Mouse (Mus musculus) thymus, postnatal 36 days (tissue): ENCODE measurements at regions not wholly inside any gene's neighbourhood (a gene's known extent, or its start where the extent isn't known, plus 50 kb on each side); places are given as distances from the start of the nearest gene placed in this dataset.

Experiments
- DNase-seq, 2 experiments: peaks; one replicate each; pipeline ENCODE4 v3.0.0; 2022; ENCODE audit warnings: mixed read lengths in 2 of 2

DNA sequence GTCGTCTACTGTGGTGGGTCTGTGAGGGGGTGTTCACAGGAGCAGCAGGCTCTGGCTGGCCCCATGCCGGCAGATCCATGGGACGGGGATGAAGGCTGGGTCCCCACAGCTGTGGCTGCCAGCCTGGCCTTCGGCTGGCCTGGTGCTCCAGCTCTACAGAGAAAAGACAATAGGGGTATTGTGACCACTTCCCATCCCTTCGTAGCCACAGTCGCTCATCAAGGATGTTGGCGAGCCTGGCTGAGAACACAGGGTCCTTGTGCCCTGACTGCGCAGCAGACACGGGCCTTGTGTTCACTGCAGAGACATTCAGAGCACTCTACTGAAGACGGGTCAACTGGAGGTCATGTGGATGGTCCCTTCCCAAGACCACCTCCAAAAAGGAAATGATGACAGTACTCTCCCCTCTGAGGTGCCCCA, 102.4 kb upstream of the 1700021F07Rik start:
- DNase-seq, result peak in 1 of 2 experiments; percentile 11

DNA sequence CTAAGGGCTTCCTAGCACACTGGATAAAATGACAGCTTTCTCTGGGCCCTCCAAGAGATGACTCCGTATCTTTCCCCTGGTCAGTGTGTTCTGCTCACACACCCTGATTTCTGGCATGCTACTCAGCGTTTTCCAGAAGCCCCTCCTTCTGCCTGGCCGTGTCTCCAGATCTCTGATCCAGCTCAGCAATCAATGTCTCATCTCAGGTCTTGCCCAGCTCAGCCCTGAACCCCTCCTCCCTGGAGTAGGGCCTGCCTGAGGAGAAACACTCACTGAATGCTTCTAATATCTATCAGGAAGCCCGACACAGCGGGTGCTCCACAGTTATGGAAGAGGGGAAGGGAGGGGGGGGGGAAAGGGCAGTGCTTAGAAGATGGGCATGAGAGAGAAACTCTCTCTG, 101.9 kb upstream of the 1700021F07Rik start:
- peak in 1 of 2 experiments; percentile 3 for DNase-seq

DNA sequence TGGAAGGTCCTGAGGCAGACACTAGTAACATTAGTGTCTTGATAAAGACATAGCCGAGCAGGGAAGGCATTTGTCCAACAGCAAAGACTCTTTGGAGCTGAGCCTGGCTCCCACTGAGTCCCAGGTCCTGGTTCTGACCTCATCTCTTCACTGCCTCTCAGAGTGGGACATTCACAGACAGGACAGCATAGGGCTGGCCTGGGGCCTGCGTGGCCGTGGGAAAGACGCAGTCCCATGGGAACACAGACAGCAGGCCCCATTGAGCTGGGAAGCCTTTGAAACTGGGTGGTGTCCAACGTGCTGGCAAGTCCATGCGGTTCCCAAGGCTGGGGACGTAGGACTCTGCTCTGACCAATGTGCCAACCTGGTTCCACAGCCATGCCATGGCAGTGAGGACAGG, 97.5 kb upstream of the 1700021F07Rik start:
- DNase-seq, result no peak

DNA sequence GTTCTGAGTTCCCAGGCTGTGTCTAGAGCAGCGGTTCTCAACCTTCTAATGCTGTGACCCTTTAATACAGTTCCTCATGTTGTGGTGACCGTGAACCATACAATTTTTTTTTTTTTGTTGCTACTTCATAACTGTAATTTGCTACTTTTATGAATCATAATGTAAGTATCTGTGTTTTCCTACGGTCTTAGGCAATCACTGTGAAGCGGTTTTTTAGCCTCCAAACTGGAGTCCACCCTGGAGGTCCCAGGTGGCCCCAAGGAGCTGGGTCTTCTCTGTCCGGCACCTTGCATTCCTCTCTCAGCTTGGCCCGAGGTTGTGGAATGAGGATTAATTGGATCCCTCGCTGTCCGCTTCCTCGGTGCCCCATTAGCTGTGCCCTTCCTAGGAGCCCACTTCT, 96.6 kb upstream of the 1700021F07Rik start:
- no peak for DNase-seq

DNA sequence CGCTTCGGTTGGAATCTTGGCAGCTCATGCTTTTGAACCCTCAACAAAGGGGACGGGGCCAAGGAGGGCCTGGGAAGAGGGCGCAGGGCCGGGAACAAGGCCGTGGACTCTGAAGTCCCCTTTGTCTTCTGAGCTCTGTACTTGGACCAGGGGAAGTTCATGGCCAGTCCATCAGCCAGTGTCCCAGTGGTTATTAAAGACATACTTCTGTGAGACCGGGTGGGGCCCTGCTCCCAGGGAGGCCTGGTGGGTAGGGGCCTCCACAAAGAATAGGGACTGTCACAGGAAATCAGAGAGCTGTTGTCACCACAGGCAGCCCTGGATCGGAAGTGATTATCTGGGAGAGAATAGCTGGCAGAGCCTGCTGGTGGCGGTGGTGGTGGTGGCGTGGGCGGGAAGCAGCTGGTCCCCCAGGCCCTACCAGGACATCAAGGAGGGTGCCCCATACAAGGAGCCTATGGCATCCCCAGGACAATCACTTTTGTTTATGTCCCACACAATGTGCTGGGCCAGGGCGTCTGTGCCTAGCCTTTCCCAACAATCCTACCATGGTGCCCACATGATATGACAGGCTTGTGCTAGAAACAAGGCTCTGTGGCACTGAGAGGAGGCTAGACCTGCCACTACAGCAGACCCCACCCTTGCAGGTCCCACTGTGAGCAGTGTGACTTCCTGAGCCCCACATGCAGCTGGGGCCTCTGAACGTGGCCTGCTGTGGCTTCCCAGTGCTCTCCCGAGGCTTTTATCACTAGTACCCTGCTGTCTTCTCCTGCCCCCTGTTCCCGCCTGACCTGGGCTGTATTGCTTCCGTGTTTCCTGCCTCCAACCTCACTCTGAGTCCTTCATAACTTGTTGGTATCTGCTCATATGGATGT, 96.0 kb upstream of the 1700021F07Rik start:
- DNase-seq, result peak; percentile 55 to 70

DNA sequence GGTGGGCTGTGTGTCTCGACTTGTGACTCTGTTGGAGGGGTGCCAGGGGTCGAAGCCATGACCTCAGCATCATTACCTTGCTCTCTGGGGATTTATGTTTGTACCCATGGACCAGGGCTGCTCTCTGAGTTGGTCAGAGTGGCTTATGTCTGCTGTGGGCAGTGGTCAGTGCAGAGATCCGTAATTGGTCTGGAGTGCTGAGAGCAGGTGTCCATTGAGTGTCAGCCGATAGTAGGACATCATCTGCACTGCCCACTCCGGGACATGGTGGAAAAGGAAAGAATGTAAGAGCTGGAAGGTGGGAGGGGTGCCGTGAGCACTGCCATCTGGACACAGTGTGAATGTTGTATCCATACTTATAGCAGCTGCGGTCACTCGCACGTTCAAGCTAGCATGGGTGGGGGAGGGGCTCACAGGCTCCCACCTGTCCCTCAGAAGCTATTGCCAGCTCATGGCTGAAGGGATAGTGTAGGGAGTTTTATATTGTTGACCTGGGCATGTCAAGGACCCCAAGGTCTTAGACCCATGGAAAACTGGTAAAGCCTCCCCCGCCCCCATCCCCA, 94.4 kb upstream of the 1700021F07Rik start:
- DNase-seq, result no peak

DNA sequence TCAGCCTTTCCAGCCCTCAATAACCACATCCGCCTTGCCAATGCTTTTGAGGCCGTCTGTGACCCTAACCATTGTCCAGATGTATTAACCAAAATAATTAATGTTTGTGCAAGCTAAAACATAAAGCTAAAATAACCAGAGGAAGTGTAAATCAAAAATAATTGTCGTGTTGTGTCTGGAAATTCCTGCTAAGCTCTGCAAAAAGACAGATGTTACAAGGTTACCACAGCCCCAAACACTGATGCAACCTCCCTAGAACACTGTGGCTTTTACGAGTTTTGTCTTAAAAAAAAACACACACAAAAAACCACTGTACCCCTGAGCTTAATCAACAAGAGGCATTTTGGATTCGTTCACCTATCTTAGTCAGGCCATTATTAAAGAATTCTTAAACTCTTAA, 90.5 kb upstream of the 1700021F07Rik start:
- no peak for DNase-seq

DNA sequence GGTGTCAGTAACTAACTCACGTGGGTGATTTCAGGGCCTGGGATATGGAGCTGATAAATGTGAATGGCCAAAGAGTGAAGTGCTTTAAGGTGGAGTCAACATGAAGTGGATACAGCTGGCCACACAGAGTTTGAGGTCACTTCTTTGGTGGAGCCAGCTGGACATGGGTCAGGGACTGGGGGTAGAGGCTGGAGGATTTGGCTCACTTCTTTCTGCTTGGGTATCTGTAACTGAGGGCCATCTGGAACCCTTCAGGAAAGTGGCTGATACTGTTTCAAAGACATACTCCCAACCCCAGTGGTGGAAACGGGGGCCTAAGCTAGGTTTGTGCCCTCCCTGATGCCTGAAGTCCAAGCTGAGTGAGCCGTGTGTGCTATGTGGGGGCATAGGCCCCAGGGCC, 90.1 kb upstream of the 1700021F07Rik start:
- DNase-seq, result no peak

DNA sequence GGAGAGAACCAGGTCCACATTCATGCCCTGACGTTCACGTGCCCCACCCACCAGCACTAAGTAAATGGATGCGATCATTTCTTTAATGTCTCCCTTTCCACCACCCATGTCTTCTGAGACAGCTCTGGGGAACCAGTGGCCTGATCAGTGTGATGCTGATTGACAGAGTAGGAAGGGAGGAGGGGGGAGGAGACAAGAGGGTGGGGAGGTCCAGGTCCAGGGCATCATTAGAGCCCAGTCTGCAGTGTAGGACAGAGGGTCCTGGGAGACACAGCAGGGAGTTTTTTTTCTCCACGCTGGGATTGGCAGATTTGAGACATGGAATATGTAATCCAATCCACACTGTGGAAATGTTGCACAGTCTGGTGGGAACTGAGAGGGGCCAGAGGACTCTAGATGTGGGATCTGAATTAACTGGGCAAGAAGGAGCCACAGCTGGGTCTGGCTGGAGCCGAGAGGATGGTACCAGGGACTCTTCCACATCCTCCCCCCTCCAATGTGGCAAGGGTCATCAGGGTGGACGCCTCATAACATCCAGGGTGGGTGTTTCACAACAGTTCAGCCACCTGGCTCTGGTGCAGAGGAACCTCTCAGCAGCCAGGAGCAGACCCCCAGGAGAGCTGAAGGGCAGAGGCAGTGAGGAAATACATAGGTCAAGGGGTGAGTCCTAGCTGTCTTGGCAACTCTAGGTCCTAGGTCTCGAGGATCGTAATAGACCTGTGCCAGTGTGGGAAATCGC, 89.3 kb upstream of the 1700021F07Rik start:
- DNase-seq, result no peak

DNA sequence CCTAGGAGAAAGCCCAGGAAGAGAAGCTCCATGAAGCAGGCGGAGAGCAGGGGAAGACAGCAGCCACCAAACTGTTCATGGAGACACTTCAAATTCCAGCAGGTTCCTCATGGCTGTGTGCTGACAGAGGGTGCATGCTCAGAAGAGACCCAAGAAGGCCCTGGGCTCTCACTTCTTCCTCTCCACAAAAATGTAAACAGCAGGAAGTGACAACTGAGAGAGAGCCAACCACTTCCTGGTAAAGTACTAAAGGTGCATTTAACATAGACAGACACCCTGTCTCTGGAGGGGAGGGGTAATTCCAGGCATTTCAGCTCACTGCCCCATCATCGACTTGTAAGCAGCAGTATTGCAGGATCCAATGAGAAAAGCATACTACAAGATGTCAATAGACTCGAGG, 85.8 kb upstream of the 1700021F07Rik start:
- DNase-seq, result peak; percentile 46 to 61

DNA sequence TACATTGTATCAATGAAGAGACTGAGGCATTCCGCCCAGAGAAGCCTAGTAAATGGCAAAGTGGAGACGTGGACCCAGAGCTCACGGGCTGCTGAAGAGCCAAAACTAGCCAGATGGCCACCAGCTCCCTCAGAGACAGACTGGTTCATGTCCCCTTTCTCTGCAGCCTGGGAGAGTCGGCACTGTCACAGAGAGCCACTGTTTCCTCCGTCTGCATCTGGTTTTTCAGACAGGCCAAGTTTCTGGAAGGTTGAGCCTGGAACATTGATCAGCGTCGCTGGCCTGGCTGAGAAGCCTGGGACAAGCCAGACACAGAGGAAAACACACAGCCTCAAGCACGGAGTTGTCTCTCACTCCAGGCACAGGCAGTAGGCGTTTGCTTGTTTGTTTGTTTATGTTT, 83.4 kb upstream of the 1700021F07Rik start:
- DNase-seq, result no peak

DNA sequence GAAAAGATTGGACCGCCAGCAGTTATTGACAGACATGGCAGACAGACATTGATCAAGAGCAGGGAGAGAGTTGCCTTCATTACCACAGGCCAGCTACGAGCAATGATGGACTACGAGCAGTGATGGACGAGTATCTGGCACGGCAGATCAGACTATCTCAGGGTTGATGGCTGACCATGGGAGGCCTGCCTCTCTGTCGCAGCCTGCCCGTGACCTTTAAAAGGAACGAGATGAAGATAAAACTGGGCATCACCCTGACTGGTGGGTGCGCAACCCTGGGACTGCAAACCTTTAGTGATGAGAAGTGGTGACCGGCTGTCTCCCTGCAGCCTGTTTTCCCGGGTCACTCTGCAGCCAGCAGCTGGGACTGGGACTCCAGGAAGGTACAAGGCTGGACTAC, 80.3 kb upstream of the 1700021F07Rik start:
- DNase-seq, result no peak

DNA sequence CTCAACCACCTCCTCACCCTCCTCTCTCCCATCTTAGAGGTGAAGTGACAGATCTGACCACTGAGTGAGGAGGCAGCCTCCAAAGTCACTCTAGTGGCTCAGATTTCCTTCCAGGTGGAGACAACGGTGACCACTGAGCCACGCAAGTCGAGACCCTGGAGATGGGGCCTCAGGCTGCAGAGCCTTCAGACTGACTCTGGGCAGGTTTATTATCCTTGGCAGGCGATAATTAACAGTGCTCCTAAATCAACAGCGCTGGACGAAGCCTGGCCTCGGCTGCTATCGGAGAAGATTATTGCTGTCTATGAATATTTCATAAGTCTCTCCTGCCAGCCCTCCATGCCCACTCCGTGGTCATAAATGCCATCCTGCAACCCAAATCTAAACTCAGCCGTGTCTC, 79.1 kb upstream of the 1700021F07Rik start:
- no peak for DNase-seq

DNA sequence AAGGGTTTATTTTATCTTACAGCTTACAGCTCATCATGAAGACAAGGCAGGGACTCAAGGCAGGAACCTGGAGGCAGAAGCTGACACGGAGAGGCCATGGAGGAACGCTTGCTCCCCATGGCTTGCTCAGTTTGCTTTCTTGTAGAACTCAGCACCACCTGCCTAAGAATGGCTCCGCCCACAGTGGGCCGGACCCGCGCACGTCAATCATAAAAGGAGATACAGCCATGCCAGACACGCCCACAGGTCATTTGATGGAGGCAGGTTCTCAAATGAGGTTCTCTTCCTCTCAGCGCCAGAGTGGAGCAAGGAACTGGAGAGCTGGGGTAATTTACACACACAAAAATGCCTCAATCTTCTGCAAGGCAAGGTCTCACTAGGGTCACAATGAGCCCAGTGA, 78.0 kb upstream of the 1700021F07Rik start:
- DNase-seq, result peak in 1 of 2 experiments; percentile 32

DNA sequence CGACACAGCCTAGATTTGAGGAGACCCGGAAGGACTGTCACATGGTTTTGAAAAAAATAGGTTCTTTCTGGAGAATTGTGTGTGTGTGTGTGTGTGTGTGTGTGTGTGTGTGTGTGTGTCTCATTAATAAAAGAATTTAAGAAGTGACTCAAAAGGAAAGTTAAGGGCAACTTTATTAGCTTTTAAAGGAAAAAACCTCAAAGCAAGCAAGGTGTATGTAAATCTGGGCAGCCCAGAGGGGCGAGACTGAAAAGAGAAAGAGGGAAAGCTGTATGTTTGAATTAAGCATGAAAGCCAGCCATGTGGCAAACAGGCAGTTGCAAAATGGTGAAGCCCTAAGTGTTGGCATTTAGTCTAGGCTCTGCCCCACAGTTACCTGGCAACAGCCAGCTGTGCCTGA, 77.3 kb upstream of the 1700021F07Rik start:
- DNase-seq, result no peak

DNA sequence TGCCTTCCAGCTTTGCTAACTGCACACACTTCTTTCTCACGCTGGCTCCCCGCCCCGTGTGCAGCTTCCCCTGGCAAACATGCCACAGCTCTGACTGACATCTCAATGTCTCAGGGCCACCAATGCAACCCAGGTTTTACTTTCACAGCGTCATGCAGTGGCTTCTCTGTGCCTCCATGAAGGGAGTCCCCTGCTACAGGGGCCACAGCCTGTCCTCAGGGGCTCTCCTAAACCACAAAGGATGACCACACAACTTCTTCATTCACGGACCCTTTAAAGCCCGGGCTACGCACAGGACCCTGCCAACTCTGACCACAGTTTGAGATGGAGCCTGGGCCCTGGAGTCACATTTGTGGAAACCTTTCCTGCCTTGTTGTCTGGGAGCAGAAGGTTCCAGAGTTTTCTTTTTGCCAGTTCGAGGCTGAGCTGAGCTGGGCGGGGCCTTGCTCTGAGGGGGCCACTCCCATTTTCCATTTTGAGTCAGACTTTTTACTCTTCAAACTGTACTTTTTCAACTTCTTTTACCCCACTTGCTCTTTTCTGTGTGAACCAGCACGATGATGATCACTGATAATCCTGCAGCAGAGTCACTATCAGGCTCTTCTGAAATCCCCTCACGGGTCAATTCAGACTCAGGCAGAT, 73.7 kb upstream of the 1700021F07Rik start:
- DNase-seq, result no peak

DNA sequence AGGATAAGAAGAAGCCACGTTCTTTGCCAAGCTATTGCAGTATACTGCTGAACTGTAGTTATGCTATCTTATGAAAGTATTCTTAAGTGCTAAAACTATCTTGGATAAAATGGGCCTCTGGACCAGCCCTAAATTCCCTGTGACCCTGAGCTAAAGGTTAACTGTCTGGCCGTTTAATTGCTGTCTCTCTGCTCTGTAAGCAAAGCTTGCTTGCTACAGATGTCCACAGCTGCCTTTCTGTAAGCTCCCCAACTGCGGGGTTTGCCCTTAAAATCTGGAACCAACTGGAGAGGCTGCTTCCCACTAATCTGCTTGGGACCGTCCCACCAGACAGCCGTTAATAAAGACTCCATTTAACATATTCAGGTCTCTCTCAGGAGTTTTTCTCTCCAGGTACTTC, 73.2 kb upstream of the 1700021F07Rik start:
- DNase-seq, result no peak

DNA sequence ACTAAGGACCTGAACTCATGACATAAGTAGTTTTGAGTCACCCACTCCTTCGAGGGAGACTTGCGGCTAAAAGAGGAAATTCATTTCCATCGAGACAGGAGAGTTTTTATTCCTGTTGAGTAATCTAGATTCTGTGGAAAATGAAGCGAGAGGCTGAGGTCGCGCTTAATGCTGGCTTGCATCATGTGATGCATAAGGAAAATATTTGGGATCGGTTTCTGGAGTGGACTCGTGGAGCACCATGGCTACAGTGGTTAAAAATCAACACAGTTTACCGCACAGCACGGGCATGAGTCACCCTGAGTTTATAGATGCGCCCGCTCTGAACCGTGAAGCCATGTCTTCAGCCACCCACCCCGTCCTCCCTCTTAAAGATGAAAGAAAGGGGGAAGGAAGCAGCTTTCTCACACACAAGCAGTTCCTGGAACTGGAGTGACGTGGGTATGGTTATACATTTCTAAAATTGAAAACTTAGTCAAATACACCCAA, 70.3 kb upstream of the 1700021F07Rik start:
- peak; percentile 45 to 55 for DNase-seq

DNA sequence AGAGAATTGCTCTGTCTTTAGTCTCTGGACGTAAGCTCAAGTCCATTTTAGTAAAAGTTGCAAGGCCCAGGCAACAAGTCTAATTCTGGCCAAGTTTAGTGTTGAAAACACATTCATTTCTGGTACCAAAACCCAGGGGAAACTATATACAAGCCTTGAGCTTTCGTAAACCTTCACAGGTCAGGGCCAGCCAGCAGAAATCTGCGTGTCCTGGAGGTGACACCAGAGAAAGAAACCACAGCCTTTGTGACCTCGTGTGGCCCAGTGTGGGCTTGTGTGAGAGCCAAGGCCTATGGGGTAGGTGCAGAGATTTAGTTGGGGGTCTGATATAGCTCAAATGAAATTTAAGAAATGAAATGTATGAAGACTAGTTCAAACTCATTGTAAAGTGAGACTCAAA, 69.6 kb upstream of the 1700021F07Rik start:
- peak in 1 of 2 experiments; percentile 4 for DNase-seq

DNA sequence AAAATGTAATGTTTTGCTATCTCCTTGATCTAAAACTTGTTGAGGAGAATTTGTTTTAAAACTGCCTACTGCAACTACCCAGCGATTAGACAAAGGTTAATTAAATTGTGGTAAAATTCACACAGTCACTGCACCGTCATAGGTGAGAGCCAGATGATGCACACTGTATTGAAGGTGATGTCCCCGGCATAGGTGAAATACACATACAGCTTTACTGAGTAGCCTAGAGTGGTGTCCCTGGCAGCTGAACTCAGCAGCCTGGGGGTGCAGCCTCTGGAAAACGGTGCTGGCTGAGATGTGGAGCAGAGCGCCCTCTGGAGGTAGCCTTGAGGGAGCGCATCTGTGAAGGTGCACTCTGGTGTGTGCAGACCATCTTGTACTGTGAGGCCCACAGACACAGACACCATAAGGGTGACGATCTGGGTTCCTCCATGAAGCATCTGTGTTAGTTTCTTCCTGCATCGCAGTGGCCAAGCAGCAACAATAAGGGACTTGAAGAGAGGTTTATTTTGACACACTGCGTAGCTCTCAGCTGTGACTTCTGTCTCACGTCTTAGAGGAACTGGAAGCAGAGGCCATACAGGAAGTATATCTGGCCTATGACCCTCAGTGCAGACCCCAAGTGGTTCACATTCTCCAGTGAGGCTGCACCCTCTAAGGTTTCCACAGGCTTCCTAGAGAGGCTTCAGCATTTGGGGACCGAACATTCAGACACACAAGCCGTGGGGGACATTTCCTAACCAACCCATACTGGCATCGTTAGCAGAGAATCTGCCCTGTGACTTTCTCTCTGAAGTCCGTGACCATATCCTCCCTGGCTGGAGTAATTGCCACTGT, 68.6 kb upstream of the 1700021F07Rik start:
- peak; percentile 64 to 71 for DNase-seq

DNA sequence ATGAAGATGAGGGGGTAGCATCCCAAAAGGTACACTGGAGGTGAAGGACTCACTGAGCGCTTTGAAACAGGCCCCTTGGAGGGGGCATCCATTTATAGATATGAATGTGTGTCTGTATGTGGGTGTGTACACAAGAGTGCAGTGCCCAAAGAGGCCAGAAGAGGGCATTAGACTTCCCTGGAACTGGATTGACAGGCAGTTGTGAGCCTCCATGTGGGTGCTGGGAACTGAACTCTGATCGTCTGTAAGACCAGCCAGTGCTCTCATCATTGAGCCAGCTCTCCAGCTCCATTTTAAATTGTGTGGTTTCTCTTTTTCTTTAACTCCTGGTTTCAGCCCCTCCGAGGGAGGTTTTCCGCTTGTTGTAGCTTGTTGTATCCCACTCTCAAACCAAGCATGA, 67.6 kb upstream of the 1700021F07Rik start:
- DNase-seq, result peak; percentile 25 to 34

DNA sequence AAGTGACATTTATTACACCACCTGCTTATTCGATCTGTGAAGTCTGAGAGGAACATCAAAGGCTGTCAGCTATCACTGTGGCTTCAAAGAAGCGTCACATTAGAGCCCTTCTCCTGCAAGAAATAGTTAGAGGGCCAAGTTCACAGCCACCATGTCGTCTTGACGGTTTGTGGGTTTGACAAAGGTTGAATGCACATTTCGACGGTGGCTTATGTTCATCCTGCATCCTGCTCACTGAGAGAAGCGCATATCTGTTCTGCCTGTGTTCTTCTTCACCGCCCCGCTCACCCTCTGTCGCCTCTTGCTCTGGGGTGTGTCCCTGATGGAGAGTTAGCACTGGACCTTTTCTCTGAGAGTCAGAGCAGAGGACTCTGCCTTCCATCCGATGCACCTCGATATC, 67.2 kb upstream of the 1700021F07Rik start:
- DNase-seq, result peak; percentile 53 to 66
